Mouse (Mus musculus): ENCODE results near the gene Ankrd33b. TPM values are rescaled to one million over a fixed set of nuclear protein-coding genes. Genes with fewer than 3 reads are reported as not detected.
A peak's percentile ranks its signal among the peaks of the same experiment; 100 is the strongest.

Ankrd33b gene
- polyA plus RNA-seq, 1 experiment from 2014 or later = 0.56 TPM

DNA sequence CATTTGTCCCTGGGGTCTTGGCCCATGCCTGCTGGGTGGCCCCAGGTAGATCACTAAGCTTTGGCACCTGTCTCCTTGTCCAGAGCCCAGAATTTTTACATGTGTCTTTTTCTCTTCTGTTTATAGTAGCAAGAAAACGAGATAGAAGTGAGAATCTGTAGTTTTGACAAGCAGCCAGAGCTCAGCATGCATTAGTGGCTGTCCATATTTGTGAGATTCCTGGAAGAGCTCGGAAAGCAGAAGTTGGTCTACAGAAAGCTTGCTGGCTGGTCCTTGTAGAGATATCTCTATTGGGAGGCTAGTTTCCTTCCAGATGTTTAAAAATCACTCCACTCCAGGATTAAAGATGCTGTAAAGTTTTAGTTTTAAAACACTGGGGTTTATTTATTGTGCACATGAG is 117.5 kb downstream of the Ankrd33b start:
- 87% methylated on average over 2 of the region's 2 CpGs for WGBS
- H3K27ac ChIP-seq (replicated peaks) = no peak overlapping the region
- no peak overlapping the region for H3K4me3 ChIP-seq
- H3K4me1 ChIP-seq = peaks cover 17% of the 10 kb centered on the region
- H3K9me3 ChIP-seq (replicated peaks) = no peaks in the 10 kb centered on the region
- no peak for DNase-seq (ENCODE audit: low spot score)
- H3K27me3 ChIP-seq (ENCODE audit: low read depth, poor library complexity, severe bottlenecking) = no peaks in the 10 kb centered on the region
- H3K36me3 ChIP-seq = no peaks in the 10 kb centered on the region

- DNase-seq (ENCODE audit: low spot score) = no peak
- 83% methylated on average over 7 of the region's 7 CpGs for WGBS
- no peaks in the 10 kb centered on the region for H3K27me3 ChIP-seq (ENCODE audit: low read depth, poor library complexity, severe bottlenecking)
- peaks cover 17% of the 10 kb centered on the region for H3K4me1 ChIP-seq
- no peak overlapping the region for H3K4me3 ChIP-seq
- 0 out of 2 replicates have a peak overlapping the region, but pooled peaks have one; percentile 28 for H3K27ac ChIP-seq (replicated peaks)
- no peaks in the 10 kb centered on the region for H3K9me3 ChIP-seq (replicated peaks)
- H3K36me3 ChIP-seq = no peaks in the 10 kb centered on the region
These were observed 118.6 kb downstream of the Ankrd33b start for GRCm38 (mm10) chr15:31248882-31249281.

DNA sequence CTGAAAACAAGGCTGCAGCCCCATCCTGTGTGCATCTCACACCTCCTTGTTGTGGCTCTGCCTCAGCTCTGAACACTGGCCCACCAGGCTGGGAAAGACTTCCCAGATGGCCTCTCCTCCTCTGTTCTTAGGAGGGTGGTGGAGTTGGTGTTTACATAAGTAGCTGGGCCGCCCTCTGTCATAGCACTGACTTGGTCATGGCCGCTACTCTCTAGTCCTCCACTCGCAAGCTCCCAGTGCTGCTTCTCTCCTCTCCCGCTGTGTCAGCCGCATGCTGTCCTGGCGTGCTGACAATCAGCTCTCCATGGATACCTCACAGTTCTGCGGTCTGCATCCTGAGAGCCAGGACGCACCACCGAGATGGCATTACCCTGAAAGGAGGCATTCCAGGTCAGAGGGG is 120.5 kb downstream of the Ankrd33b start:
- peaks cover 2% of the 10 kb centered on the region; the same call in 1 of the 2 replicates for H3K9me3 ChIP-seq (replicated peaks)
- H3K27me3 ChIP-seq (ENCODE audit: low read depth, poor library complexity, severe bottlenecking) = no peaks in the 10 kb centered on the region
- peaks cover 17% of the 10 kb centered on the region for H3K4me1 ChIP-seq
- no peak overlapping the region for H3K4me3 ChIP-seq
- no peak for DNase-seq (ENCODE audit: low spot score)
- 60% methylated on average over 9 of the region's 9 CpGs for WGBS
- peak overlapping the region; percentile 46; the same call in 1 of the 2 replicates for H3K27ac ChIP-seq (replicated peaks)
- peaks cover 2% of the 10 kb centered on the region for H3K36me3 ChIP-seq

DNA sequence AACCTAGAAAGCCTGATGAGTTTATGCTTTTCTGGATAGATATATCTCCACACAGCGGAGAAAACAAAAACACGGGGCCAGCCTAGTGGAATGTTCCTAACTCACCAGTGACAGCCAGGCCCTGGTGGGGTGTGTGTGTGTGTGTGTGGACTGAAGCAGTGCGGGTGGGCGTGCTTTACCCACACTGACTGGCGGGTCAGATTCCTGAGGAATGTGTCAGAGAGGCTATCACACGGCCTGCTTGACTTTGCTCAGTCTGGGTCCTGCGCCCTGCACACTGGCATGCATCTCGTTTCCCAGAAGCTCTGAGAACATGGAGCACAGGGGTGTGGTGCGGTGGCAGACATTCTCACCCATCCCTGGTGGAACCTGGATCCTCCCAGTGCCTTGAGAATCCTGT is 121.6 kb downstream of the Ankrd33b start:
- peaks cover 6% of the 10 kb centered on the region for H3K36me3 ChIP-seq
- DNase-seq (ENCODE audit: low spot score) = no peak
- H3K4me3 ChIP-seq = no peak overlapping the region
- peaks cover 5% of the 10 kb centered on the region; the same call in 1 of the 2 replicates for H3K9me3 ChIP-seq (replicated peaks)
- peaks cover 17% of the 10 kb centered on the region for H3K4me1 ChIP-seq
- WGBS = 82% methylated on average over 9 of the region's 9 CpGs
- no peak overlapping the region for H3K27ac ChIP-seq (replicated peaks)
- H3K27me3 ChIP-seq (ENCODE audit: low read depth, poor library complexity, severe bottlenecking) = no peaks in the 10 kb centered on the region

GRCm38 (mm10) chr15:31244696-31245445 is 122.7 kb downstream of the Ankrd33b start:
- no peak overlapping the region for H3K4me3 ChIP-seq
- no peak for DNase-seq (ENCODE audit: low spot score)
- H3K4me1 ChIP-seq = peaks cover 17% of the 10 kb centered on the region
- H3K27me3 ChIP-seq (ENCODE audit: low read depth, poor library complexity, severe bottlenecking) = no peaks in the 10 kb centered on the region
- H3K9me3 ChIP-seq (replicated peaks) = peaks cover 5% of the 10 kb centered on the region; the same call in 1 of the 2 replicates
- no peak overlapping the region for H3K27ac ChIP-seq (replicated peaks)
- WGBS = 95% methylated on average over 17 of the region's 17 CpGs
- H3K36me3 ChIP-seq = peaks cover 6% of the 10 kb centered on the region

DNA sequence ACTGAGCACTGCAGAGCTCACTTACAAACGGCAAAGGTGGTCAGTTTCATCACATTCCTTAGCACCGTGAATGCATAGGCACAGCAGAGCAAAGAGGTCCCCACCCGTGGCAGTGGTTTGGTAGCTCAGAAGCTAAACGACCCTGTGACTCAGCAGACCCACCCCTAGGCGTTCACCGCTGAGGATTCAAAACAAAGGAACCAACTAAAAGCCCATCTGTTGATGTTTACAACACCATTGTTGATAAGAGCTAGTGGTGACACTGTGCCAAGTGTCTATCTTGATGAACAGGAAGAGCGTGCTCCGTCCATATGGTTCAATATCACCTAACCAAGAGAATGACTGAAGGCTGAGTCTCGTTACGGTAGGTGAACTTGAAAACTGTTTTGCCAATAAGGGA is 124.3 kb downstream of the Ankrd33b start:
- Histone ChIP-seq H3K4me1 (peaks cover 12% of the 10 kb centered on the region), H3K27ac (replicated peaks) (no peak overlapping the region), H3K9me3 (replicated peaks) (peaks cover 5% of the 10 kb centered on the region; the same call in 1 of the 2 replicates), H3K27me3 (ENCODE audit: low read depth, poor library complexity, severe bottlenecking) (no peaks in the 10 kb centered on the region), H3K4me3 (no peak overlapping the region), H3K36me3 (peaks cover 6% of the 10 kb centered on the region)
- 90% methylated on average over 10 of the region's 10 CpGs for WGBS
- DNase-seq (ENCODE audit: low spot score) = no peak

Other genes with a start within 250 kb of the Ankrd33b start
- gene Dap, start 143.4 kb downstream of the Ankrd33b start, polyA plus RNA-seq (2016; fragmentation: Nextera tagmentation; extraction: Ambion mirVana) = 32.9 and 38.4 TPM in 2 replicates
- gene Ropn1l, start 86.0 kb upstream of the Ankrd33b start, polyA plus RNA-seq (2016; fragmentation: Nextera tagmentation; extraction: Ambion mirVana) = 3.0 and 3.4 TPM in 2 replicates
- 37.3 and 45.3 TPM in 2 replicates for gene March6, start 163.3 kb upstream of the Ankrd33b start, polyA plus RNA-seq (2016; fragmentation: Nextera tagmentation; extraction: Ambion mirVana)
- gene Cmbl, start 197.7 kb upstream of the Ankrd33b start, polyA plus RNA-seq (2016; fragmentation: Nextera tagmentation; extraction: Ambion mirVana) = 1.3 and 1.6 TPM in 2 replicates
- 728 and 772 TPM in 2 replicates for gene Cct5, start 234.1 kb upstream of the Ankrd33b start, polyA plus RNA-seq (2016; fragmentation: Nextera tagmentation; extraction: Ambion mirVana)
- gene Fam173b, start 234.1 kb upstream of the Ankrd33b start, polyA plus RNA-seq (2016; fragmentation: Nextera tagmentation; extraction: Ambion mirVana) = 14.7 and 18.0 TPM in 2 replicates